Mouse (Mus musculus): ENCODE results near the gene Wipf1. TPM values are rescaled to one million over a fixed set of nuclear protein-coding genes. Genes with fewer than 3 reads are reported as not detected.

Gene Wipf1
- total and polyA plus RNA-seq, 2 experiments from 2014 or later: 1.8 to 2.4 TPM

DNA sequence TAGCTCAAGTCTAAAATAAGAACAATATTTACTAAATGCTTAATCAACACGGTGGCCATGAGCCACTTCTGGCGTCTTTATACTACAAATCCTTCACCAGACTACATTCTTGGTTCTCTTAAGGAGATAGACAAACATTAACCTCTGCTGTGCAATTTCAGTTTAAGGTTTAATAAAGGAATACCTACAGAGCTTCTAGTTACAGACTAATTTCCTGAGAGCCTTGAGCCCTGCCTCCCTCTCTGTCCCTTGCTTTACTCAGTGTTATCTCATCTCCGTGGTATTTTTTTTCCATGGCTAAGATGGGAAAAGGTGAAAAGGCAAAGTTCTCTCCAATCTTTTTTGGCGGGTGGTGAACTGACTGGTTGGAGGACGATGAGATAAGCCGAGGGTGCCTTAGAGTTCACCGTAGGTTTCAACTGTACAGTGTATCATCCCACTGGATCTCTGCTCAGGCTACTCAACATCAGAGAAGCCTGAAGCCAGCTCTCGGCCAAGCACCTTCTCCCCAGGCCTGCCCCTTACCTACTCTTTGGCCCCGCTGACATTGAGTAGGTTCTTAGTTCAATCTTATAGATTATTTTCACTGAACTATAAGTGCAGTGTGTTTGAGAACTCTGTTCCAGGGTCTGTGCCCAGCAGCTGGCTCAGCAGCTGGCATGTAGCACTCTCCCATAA lies 149.1 kb downstream of the Wipf1 start:
- 90% methylated on average over 9 of the region's 9 CpGs for WGBS
- Histone ChIP-seq H3K36me3 (ENCODE audit: insufficient read depth, low read length) (peaks cover 5% of the 10 kb centered on the region; the same call in 1 of the 2 replicates), H3K9me3 (ENCODE audit: low read length) (no peaks in the 10 kb centered on the region), H3K27ac (ENCODE audit: low read depth, low read length) (no peak overlapping the region), H3K27me3 (ENCODE audit: insufficient read depth, low read length) (no peaks in the 10 kb centered on the region), H3K4me1 (ENCODE audit: insufficient read depth, low read length) (no peaks in the 10 kb centered on the region), H3K4me3 (ENCODE audit: low read depth, low read length) (no peak overlapping the region), H3K9ac (replicated peaks; ENCODE audit: low read length, poor library complexity, severe bottlenecking) (no peak overlapping the region), H3K4me2 (ENCODE audit: low read depth, low read length, poor library complexity, severe bottlenecking) (no peak overlapping the region)
- no peak for TF ChIP-seq CTCF (IDR thresholded peaks at IDR 0.05)
- no peak for DNase-seq (ENCODE audit: low spot score)
- ATAC-seq (ENCODE audit: low FRiP score): no peak

DNA sequence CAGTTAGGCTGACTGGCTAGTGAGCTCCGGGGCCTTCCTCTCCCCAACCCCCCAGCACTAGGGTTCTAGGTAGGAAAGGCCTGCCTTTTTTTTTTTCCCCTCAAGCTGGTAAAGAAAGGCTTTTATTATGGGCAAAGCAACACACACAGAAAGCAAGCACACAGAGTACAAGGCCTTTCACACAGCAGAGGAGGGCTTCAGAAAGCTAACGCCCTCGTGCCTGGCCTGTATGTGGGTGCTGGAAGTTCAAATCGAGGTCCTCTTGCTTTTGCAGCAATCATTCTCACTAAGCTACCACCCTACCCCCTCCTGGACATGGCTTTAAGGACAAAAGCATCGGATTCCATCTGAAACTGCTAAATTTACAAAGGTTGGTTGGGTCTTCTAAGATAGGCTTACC lies 149.9 kb downstream of the Wipf1 start:
- no peak overlapping the region for H3K4me2 ChIP-seq (ENCODE audit: low read depth, low read length, poor library complexity, severe bottlenecking)
- H3K9me3 ChIP-seq (ENCODE audit: low read length): no peaks in the 10 kb centered on the region
- ATAC-seq (ENCODE audit: low FRiP score) (no peak), DNase-seq (ENCODE audit: low spot score) (no peak)
- H3K4me1 ChIP-seq (ENCODE audit: insufficient read depth, low read length): no peaks in the 10 kb centered on the region
- no peak overlapping the region for H3K4me3 ChIP-seq (ENCODE audit: low read depth, low read length)
- peaks cover 5% of the 10 kb centered on the region; the same call in 1 of the 2 replicates for H3K36me3 ChIP-seq (ENCODE audit: insufficient read depth, low read length)
- no peaks in the 10 kb centered on the region for H3K27me3 ChIP-seq (ENCODE audit: insufficient read depth, low read length)
- no peak for TF ChIP-seq CTCF (IDR thresholded peaks at IDR 0.05)
- no peak overlapping the region for H3K27ac ChIP-seq (ENCODE audit: low read depth, low read length)
- 78% methylated on average over 5 of the region's 5 CpGs for WGBS
- no peak overlapping the region for H3K9ac ChIP-seq (replicated peaks; ENCODE audit: low read length, poor library complexity, severe bottlenecking)

Other genes with a start within 250 kb of the Wipf1 start
- 4.2 and 5.7 TPM in 2 replicates for gene Scrn3, start 217.1 kb downstream of the Wipf1 start, total RNA-seq (2014; rRNA removed)
- 5.4 and 6.5 TPM in 2 replicates for gene Scrn3, start 217.1 kb downstream of the Wipf1 start, polyA plus RNA-seq (2015; fragmentation: Nextera tagmentation; extraction: Ambion mirVana)
- 4.1 and 7.4 TPM in 2 replicates for gene Cir1, start 217.0 kb downstream of the Wipf1 start, total RNA-seq (2014; rRNA removed)
- 32.1 and 36.3 TPM in 2 replicates for gene Cir1, start 217.0 kb downstream of the Wipf1 start, polyA plus RNA-seq (2015; fragmentation: Nextera tagmentation; extraction: Ambion mirVana)
- gene Gpr155, start 143.2 kb downstream of the Wipf1 start, total RNA-seq (2014; rRNA removed): 13.6 and 26.5 TPM in 2 replicates
- gene Gpr155, start 143.2 kb downstream of the Wipf1 start, polyA plus RNA-seq (2015; fragmentation: Nextera tagmentation; extraction: Ambion mirVana): 9.9 and 11.8 TPM in 2 replicates
- gene Chrna1, start 50.6 kb upstream of the Wipf1 start, total RNA-seq (2014; rRNA removed): 0.22 TPM in 1 of 2 replicates, not detected in the other
- gene Chrna1, start 50.6 kb upstream of the Wipf1 start, polyA plus RNA-seq (2015; fragmentation: Nextera tagmentation; extraction: Ambion mirVana): 0.25 and 0.31 TPM in 2 replicates
- gene Chn1, start 245.6 kb upstream of the Wipf1 start, total RNA-seq (2014; rRNA removed): 122 and 147 TPM in 2 replicates
- gene Chn1, start 245.6 kb upstream of the Wipf1 start, polyA plus RNA-seq (2015; fragmentation: Nextera tagmentation; extraction: Ambion mirVana): 80.3 and 81.1 TPM in 2 replicates